Mouse (Mus musculus) cerebellum, adult 2 months (tissue): ENCODE measurements around the gene Med13l.

ENCODE experiments used
- CTCF ChIP-seq: fragments of 200-500 bp; IDR thresholded peaks from 2 replicates; pipeline ENCODE4 v1.5.1; 2011; ENCODE audit warnings: low read depth, mild to moderate bottlenecking, control low read depth, low read length, moderate library complexity, borderline replicate concordance; ENCODE audit not compliant: insufficient read depth
- POLR2A ChIP-seq: fragments of 200-500 bp; IDR thresholded peaks from 2 replicates; pipeline ENCODE4 v1.6.1; 2011; ENCODE audit warnings: low read length, control low read depth, borderline replicate concordance; ENCODE audit not compliant: insufficient read depth

GRCm38 (mm10) chr5:118658256-118658837 is 97.9 kb downstream of the Med13l start:
- TF ChIP-seq POLR2A = no peak
- no peak for TF ChIP-seq CTCF
